Mouse (Mus musculus) embryonic fibroblast, embryonic 13.5 days (primary cell): ENCODE measurements around the gene Hoxa3.

Source experiments
- CTCF ChIP-seq: IDR thresholded peaks from 2 replicates; pipeline ENCODE4 v1.5.1; 2011; ENCODE audit warnings: mild to moderate bottlenecking, control low read depth, low read length, moderate library complexity, borderline replicate concordance; ENCODE audit not compliant: insufficient read depth
- POLR2A ChIP-seq: IDR thresholded peaks from 2 replicates; pipeline ENCODE4 v1.6.1; 2011; ENCODE audit warnings: low read depth, mild to moderate bottlenecking, control low read depth, low read length, moderate library complexity

GRCm38 (mm10) chr6:52152226-52153193 is 60.6 kb downstream of the Hoxa3 start:
- no peak for TF ChIP-seq POLR2A
- TF ChIP-seq CTCF, result no peak
